Mouse (Mus musculus) midbrain, embryonic 10.5 days (tissue): ENCODE data around the gene Pcsk5. TPM values are rescaled to one million over a fixed set of nuclear protein-coding genes. Genes with fewer than 3 reads are reported as not detected.

Experiments used
- DNase-seq: peaks from one replicate; pipeline ENCODE4 v3.0.0-alpha.2; 2017; ENCODE audit warnings: low spot score
- H3K27ac ChIP-seq: fragments of 300-500 bp; sonication (generic); replicated peaks from 2 replicates; pipeline ENCODE4 v1.5.1; 2016; ENCODE audit warnings: mild to moderate bottlenecking
- H3K27me3 ChIP-seq: fragments of 300-500 bp; sonication (generic); 2 replicates; pipeline ENCODE4 v1.6.1; 2016; ENCODE audit warnings: low read depth, mild to moderate bottlenecking; ENCODE audit not compliant: poor library complexity, severe bottlenecking
- H3K36me3 ChIP-seq: fragments of 300-500 bp; sonication (generic); 2 replicates; pipeline ENCODE4 v1.6.1; 2016; ENCODE audit warnings: mild to moderate bottlenecking, moderate library complexity
- H3K4me1 ChIP-seq: fragments of 300-500 bp; sonication (generic); 2 replicates; pipeline ENCODE4 v1.6.1; 2016
- H3K4me3 ChIP-seq: fragments of 300-500 bp; sonication (generic); 2 replicates; pipeline ENCODE4 v1.5.1; 2016; ENCODE audit warnings: mild to moderate bottlenecking, moderate library complexity
- H3K9me3 ChIP-seq: fragments of 300-500 bp; sonication (generic); replicated peaks from 2 replicates; pipeline ENCODE4 v1.6.1; 2016; ENCODE audit warnings: mild to moderate bottlenecking
- WGBS: fragments of 180-500 bp; shearing (Covaris S2); methylation state at CpG from one replicate; pipeline ENCODE4 v1.1.7; 2016; 5-methylcytosine and 5-hydroxymethylcytosine counted together
- polyA plus RNA-seq: library from polyadenylated mRNA; unstranded; fragments of >200 nt; fragmentation: Nextera tagmentation; extraction: Ambion mirVana; gene quantifications from 2 replicates; pipeline ENCODE4 v1.2.1, GENCODE M21; 2016

Gene Pcsk5
- polyA plus RNA-seq, 1 experiment from 2014 or later = 6.6 TPM

- Histone ChIP-seq H3K36me3 (no peaks in the 10 kb centered on the region), H3K9me3 (no peaks in the 10 kb centered on the region), H3K4me3 (no peak overlapping the region), H3K27ac (no peak overlapping the region), H3K4me1 (peaks cover 5% of the 10 kb centered on the region; the same call in 1 of the 2 replicates), H3K27me3 (no peaks in the 10 kb centered on the region)
- no peak for DNase-seq
- WGBS = 63% methylated on average over 1 of the region's 1 CpGs
Observed at GRCm38 (mm10) chr19:17590314-17590713, 247.1 kb downstream of the Pcsk5 start.

GRCm38 (mm10) chr19:17577412-17577811 is 260.0 kb downstream of the Pcsk5 start:
- Histone ChIP-seq H3K9me3 (no peaks in the 10 kb centered on the region), H3K27ac (no peak overlapping the region), H3K4me3 (no peak overlapping the region), H3K27me3 (no peaks in the 10 kb centered on the region), H3K4me1 (no peaks in the 10 kb centered on the region), H3K36me3 (no peaks in the 10 kb centered on the region)
- no peak for DNase-seq
- 89% methylated on average over 4 of the region's 4 CpGs for WGBS

GRCm38 (mm10) chr19:17574564-17574963 is 262.9 kb downstream of the Pcsk5 start:
- no peak for DNase-seq
- Histone ChIP-seq H3K4me1 (no peaks in the 10 kb centered on the region), H3K36me3 (no peaks in the 10 kb centered on the region), H3K27me3 (no peaks in the 10 kb centered on the region), H3K27ac (no peak overlapping the region), H3K9me3 (no peaks in the 10 kb centered on the region), H3K4me3 (no peak overlapping the region)
- WGBS = 91% methylated on average over 5 of the region's 5 CpGs

- no peak for DNase-seq
- Histone ChIP-seq H3K9me3 (no peaks in the 10 kb centered on the region), H3K27ac (no peak overlapping the region), H3K27me3 (no peaks in the 10 kb centered on the region), H3K4me1 (no peaks in the 10 kb centered on the region), H3K4me3 (no peak overlapping the region), H3K36me3 (no peaks in the 10 kb centered on the region)
- 92% methylated on average over 8 of the region's 8 CpGs for WGBS
Observed at GRCm38 (mm10) chr19:17572315-17572714, 265.1 kb downstream of the Pcsk5 start.

- no peak overlapping the region for H3K4me3 ChIP-seq
- no peaks in the 10 kb centered on the region for H3K4me1 ChIP-seq
- no peaks in the 10 kb centered on the region for H3K27me3 ChIP-seq
- H3K27ac ChIP-seq = no peak overlapping the region
- H3K9me3 ChIP-seq = no peaks in the 10 kb centered on the region
- no peaks in the 10 kb centered on the region for H3K36me3 ChIP-seq
- no peak for DNase-seq
- 84% methylated on average over 2 of the region's 2 CpGs for WGBS
Observed at GRCm38 (mm10) chr19:17570936-17571335, 266.5 kb downstream of the Pcsk5 start.

- no peak overlapping the region for H3K4me3 ChIP-seq
- no peak overlapping the region for H3K27ac ChIP-seq
- H3K9me3 ChIP-seq = no peaks in the 10 kb centered on the region
- no peaks in the 10 kb centered on the region for H3K4me1 ChIP-seq
- 0 out of 2 replicates have a peak, but pooled peaks cover 3% of the 10 kb centered on the region for H3K36me3 ChIP-seq
- DNase-seq = no peak
- 90% methylated on average over 3 of the region's 3 CpGs for WGBS
- H3K27me3 ChIP-seq = no peaks in the 10 kb centered on the region
Observed at GRCm38 (mm10) chr19:17567264-17567663, 270.2 kb downstream of the Pcsk5 start.

GRCm38 (mm10) chr19:17566097-17566496 is 271.3 kb downstream of the Pcsk5 start:
- H3K27ac ChIP-seq = no peak overlapping the region
- H3K4me3 ChIP-seq = no peak overlapping the region
- H3K9me3 ChIP-seq = no peaks in the 10 kb centered on the region
- 0 out of 2 replicates have a peak, but pooled peaks cover 3% of the 10 kb centered on the region for H3K36me3 ChIP-seq
- 88% methylated on average over 4 of the region's 4 CpGs for WGBS
- H3K4me1 ChIP-seq = no peaks in the 10 kb centered on the region
- H3K27me3 ChIP-seq = no peaks in the 10 kb centered on the region
- DNase-seq = no peak

- 83% methylated on average over 2 of the region's 2 CpGs for WGBS
Observed at GRCm38 (mm10) chr19:17558764-17559163, 278.7 kb downstream of the Pcsk5 start.

GRCm38 (mm10) chr19:17555159-17555558 is 282.3 kb downstream of the Pcsk5 start:
- DNase-seq = no peak

More at GRCm38 (mm10) chr19:17558764-17559163, 278.7 kb downstream of the Pcsk5 start:
- Histone ChIP-seq H3K36me3 (no peaks in the 10 kb centered on the region), H3K4me3 (no peak overlapping the region), H3K27ac (no peak overlapping the region), H3K27me3 (no peaks in the 10 kb centered on the region), H3K4me1 (no peaks in the 10 kb centered on the region), H3K9me3 (no peaks in the 10 kb centered on the region)
- no peak for DNase-seq

GRCm38 (mm10) chr19:17554571-17554970 is 282.9 kb downstream of the Pcsk5 start:
- H3K27ac ChIP-seq = no peak overlapping the region
- H3K27me3 ChIP-seq = no peaks in the 10 kb centered on the region
- H3K4me3 ChIP-seq = no peak overlapping the region
- no peak for DNase-seq
- no peaks in the 10 kb centered on the region for H3K9me3 ChIP-seq
- WGBS = 89% methylated on average over 2 of the region's 2 CpGs
- H3K4me1 ChIP-seq = no peaks in the 10 kb centered on the region
- no peaks in the 10 kb centered on the region for H3K36me3 ChIP-seq

More at GRCm38 (mm10) chr19:17555159-17555558, 282.3 kb downstream of the Pcsk5 start:
- Histone ChIP-seq H3K36me3 (no peaks in the 10 kb centered on the region), H3K4me3 (no peak overlapping the region), H3K27me3 (no peaks in the 10 kb centered on the region), H3K4me1 (no peaks in the 10 kb centered on the region), H3K9me3 (no peaks in the 10 kb centered on the region), H3K27ac (no peak overlapping the region)
- 96% methylated on average over 7 of the region's 7 CpGs for WGBS

GRCm38 (mm10) chr19:17553396-17554100 is 283.9 kb downstream of the Pcsk5 start:
- H3K36me3 ChIP-seq = no peaks in the 10 kb centered on the region
- H3K27me3 ChIP-seq = no peaks in the 10 kb centered on the region
- no peak overlapping the region for H3K27ac ChIP-seq
- no peak overlapping the region for H3K4me3 ChIP-seq
- DNase-seq = no peak
- no peaks in the 10 kb centered on the region for H3K4me1 ChIP-seq
- H3K9me3 ChIP-seq = no peaks in the 10 kb centered on the region

- no peaks in the 10 kb centered on the region for H3K36me3 ChIP-seq
- no peak for DNase-seq
- no peaks in the 10 kb centered on the region for H3K4me1 ChIP-seq
- no peak overlapping the region for H3K27ac ChIP-seq
- WGBS = 88% methylated on average over 4 of the region's 4 CpGs
- no peaks in the 10 kb centered on the region for H3K27me3 ChIP-seq
- no peaks in the 10 kb centered on the region for H3K9me3 ChIP-seq
- H3K4me3 ChIP-seq = no peak overlapping the region
Observed at GRCm38 (mm10) chr19:17528746-17529532, 308.5 kb downstream of the Pcsk5 start.

GRCm38 (mm10) chr19:17525558-17525957 is 311.9 kb downstream of the Pcsk5 start:
- H3K36me3 ChIP-seq = no peaks in the 10 kb centered on the region
- H3K27me3 ChIP-seq = no peaks in the 10 kb centered on the region
- no peak for DNase-seq
- H3K4me3 ChIP-seq = no peak overlapping the region
- H3K9me3 ChIP-seq = no peaks in the 10 kb centered on the region
- 79% methylated on average over 1 of the region's 1 CpGs for WGBS
- H3K27ac ChIP-seq = no peak overlapping the region
- no peaks in the 10 kb centered on the region for H3K4me1 ChIP-seq
